Mouse (Mus musculus) embryonic facial prominence, embryonic 10.5 days (tissue): ENCODE results near the gene Elmo1. TPM values are rescaled to one million over a fixed set of nuclear protein-coding genes. Genes with fewer than 3 reads are reported as not detected.

ENCODE experiments used
- DNase-seq: peaks from one replicate; pipeline ENCODE4 v3.0.0-alpha.2; 2017; ENCODE audit warnings: low spot score
- H3K27ac ChIP-seq: fragments of 300-500 bp; sonication (generic); replicated peaks from 2 replicates; pipeline ENCODE4 v1.5.1; 2016; ENCODE audit warnings: mild to moderate bottlenecking
- H3K27me3 ChIP-seq: fragments of 300-500 bp; sonication (generic); replicated peaks from 2 replicates; pipeline ENCODE4 v1.6.1; 2016; ENCODE audit warnings: low read depth, mild to moderate bottlenecking; ENCODE audit not compliant: poor library complexity, severe bottlenecking
- H3K36me3 ChIP-seq: fragments of 300-500 bp; sonication (generic); replicated peaks from 2 replicates; pipeline ENCODE4 v1.6.1; 2016; ENCODE audit warnings: mild to moderate bottlenecking, moderate library complexity
- H3K4me1 ChIP-seq: fragments of 300-500 bp; sonication (generic); 2 replicates; pipeline ENCODE4 v1.6.1; 2016
- H3K4me3 ChIP-seq: fragments of 300-500 bp; sonication (generic); 2 replicates; pipeline ENCODE4 v1.5.1; 2016; ENCODE audit warnings: mild to moderate bottlenecking, moderate library complexity
- H3K9me3 ChIP-seq: fragments of 300-500 bp; sonication (generic); 2 replicates; pipeline ENCODE4 v1.6.1; 2016; ENCODE audit warnings: mild to moderate bottlenecking
- WGBS: fragments of 180-500 bp; shearing (Covaris S2); methylation state at CpG from one replicate; pipeline ENCODE4 v1.1.7; 2016; 5-methylcytosine and 5-hydroxymethylcytosine counted together
- polyA plus RNA-seq: library from polyadenylated mRNA; unstranded; fragments of >200 nt; fragmentation: Nextera tagmentation; extraction: Ambion mirVana; gene quantifications from 2 replicates; pipeline ENCODE4 v1.2.1, GENCODE M21; 2016

The Elmo1 gene
- polyA plus RNA-seq, 1 experiment from 2014 or later = 9.0 TPM

- no peak overlapping the region for H3K4me3 ChIP-seq
- no peak for DNase-seq
- no peaks in the 10 kb centered on the region for H3K4me1 ChIP-seq
- H3K27ac ChIP-seq = no peak overlapping the region
- H3K36me3 ChIP-seq = no peaks in the 10 kb centered on the region
- WGBS = 85% methylated on average over 4 of the region's 4 CpGs
- H3K27me3 ChIP-seq = no peaks in the 10 kb centered on the region
- H3K9me3 ChIP-seq = no peaks in the 10 kb centered on the region
Observed at GRCm38 (mm10) chr13:20433221-20433858, 342.9 kb downstream of the Elmo1 start.

GRCm38 (mm10) chr13:20434071-20434470 is 343.7 kb downstream of the Elmo1 start:
- Histone ChIP-seq H3K27ac (no peak overlapping the region), H3K4me3 (no peak overlapping the region), H3K9me3 (no peaks in the 10 kb centered on the region), H3K36me3 (no peaks in the 10 kb centered on the region), H3K4me1 (no peaks in the 10 kb centered on the region), H3K27me3 (no peaks in the 10 kb centered on the region)
- WGBS = 81% methylated on average over 4 of the region's 4 CpGs
- no peak for DNase-seq

DNA sequence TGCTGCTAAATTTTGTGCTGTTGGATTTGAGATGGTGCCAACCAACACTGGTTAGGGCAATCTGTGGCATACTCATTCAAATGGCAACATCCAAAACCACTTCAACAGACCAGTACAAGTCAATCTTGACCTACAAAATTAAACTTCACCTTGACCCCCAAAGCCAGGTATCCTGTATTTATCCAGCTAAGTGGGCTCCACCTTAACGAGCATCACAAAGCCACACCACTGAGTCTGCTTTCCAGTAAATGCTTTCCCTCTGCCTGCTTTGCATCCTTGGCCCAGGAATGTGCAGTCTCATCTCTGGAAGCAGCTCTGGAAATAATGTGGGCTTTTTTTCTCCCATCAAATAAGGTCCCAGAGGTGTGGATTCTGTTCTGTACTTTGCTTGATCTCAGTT is 349.1 kb downstream of the Elmo1 start:
- WGBS = 82% methylated on average over 1 of the region's 1 CpGs
- no peaks in the 10 kb centered on the region for H3K27me3 ChIP-seq
- H3K27ac ChIP-seq = no peak overlapping the region
- no peaks in the 10 kb centered on the region for H3K9me3 ChIP-seq
- no peak overlapping the region for H3K4me3 ChIP-seq
- no peaks in the 10 kb centered on the region for H3K4me1 ChIP-seq
- H3K36me3 ChIP-seq = no peaks in the 10 kb centered on the region
- DNase-seq = no peak

- DNase-seq = no peak
- Histone ChIP-seq H3K27ac (no peak overlapping the region), H3K4me1 (0 out of 2 replicates have a peak, but pooled peaks cover 5% of the 10 kb centered on the region), H3K4me3 (no peak overlapping the region), H3K36me3 (no peaks in the 10 kb centered on the region), H3K9me3 (no peaks in the 10 kb centered on the region), H3K27me3 (no peaks in the 10 kb centered on the region)
- 80% methylated on average over 7 of the region's 7 CpGs for WGBS
Observed at GRCm38 (mm10) chr13:20450831-20451353, 360.5 kb downstream of the Elmo1 start.

DNA sequence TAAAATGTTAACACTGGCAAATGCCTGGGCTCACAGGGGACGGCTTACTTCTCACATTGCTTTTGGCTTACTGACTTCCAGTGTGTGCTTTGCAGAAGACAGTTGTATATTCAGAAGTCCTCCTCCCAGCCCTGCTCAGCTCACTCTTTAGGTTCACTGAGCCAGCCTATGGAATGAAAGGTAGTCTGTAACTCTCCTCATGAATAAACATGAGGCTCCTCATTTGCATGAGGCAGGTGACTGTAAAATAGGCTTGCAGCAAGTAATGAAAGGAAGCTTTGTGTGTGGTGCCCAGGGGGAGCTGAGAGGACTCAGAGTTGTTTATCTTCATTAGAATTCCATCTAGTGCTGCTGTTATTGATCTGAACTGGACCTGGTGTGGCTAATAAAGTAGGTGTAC is 364.0 kb downstream of the Elmo1 start:
- no peaks in the 10 kb centered on the region for H3K9me3 ChIP-seq
- no peak overlapping the region for H3K27ac ChIP-seq
- no peak for DNase-seq
- no peaks in the 10 kb centered on the region for H3K36me3 ChIP-seq
- H3K4me1 ChIP-seq = no peaks in the 10 kb centered on the region
- H3K27me3 ChIP-seq = no peaks in the 10 kb centered on the region
- no peak overlapping the region for H3K4me3 ChIP-seq
- 61% methylated on average over 1 of the region's 1 CpGs for WGBS

DNA sequence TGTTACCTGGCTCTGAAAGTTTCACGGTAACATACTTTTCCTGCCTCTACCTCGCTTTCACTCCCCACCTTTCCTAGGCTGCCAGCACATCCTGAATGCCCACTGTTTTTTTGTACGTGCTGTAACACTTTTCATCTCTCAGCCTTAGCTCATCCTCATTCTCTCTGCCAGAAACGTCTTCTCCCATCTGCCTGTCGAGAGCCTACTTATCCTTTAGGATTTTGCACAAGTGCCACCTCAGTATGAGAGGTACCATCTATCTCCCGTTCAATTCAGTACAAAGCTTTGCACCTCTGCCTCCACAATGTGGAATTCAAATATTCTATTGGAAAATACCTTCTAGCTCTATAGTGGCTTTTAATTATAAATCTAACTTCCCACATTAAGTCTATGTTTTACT is 369.7 kb downstream of the Elmo1 start:
- DNase-seq = no peak
- 89% methylated on average over 6 of the region's 6 CpGs for WGBS
- H3K27ac ChIP-seq = no peak overlapping the region
- H3K27me3 ChIP-seq = no peaks in the 10 kb centered on the region
- H3K9me3 ChIP-seq = no peaks in the 10 kb centered on the region
- H3K36me3 ChIP-seq = no peaks in the 10 kb centered on the region
- H3K4me3 ChIP-seq = no peak overlapping the region
- H3K4me1 ChIP-seq = no peaks in the 10 kb centered on the region

- WGBS = 91% methylated on average over 3 of the region's 3 CpGs
- Histone ChIP-seq H3K27ac (no peak overlapping the region), H3K9me3 (no peaks in the 10 kb centered on the region), H3K27me3 (no peaks in the 10 kb centered on the region), H3K36me3 (no peaks in the 10 kb centered on the region), H3K4me1 (no peaks in the 10 kb centered on the region), H3K4me3 (no peak overlapping the region)
- no peak for DNase-seq
Observed at GRCm38 (mm10) chr13:20461616-20462015, 371.2 kb downstream of the Elmo1 start.

- no peaks in the 10 kb centered on the region for H3K9me3 ChIP-seq
- no peak overlapping the region for H3K4me3 ChIP-seq
- no peaks in the 10 kb centered on the region for H3K4me1 ChIP-seq
- H3K36me3 ChIP-seq = no peaks in the 10 kb centered on the region
- no peak overlapping the region for H3K27ac ChIP-seq
- no peaks in the 10 kb centered on the region for H3K27me3 ChIP-seq
- no peak for DNase-seq
Observed at GRCm38 (mm10) chr13:20464161-20464560, 373.8 kb downstream of the Elmo1 start.

GRCm38 (mm10) chr13:20467381-20467780 is 377.0 kb downstream of the Elmo1 start:
- H3K4me3 ChIP-seq = no peak overlapping the region
- WGBS = 94% methylated on average over 1 of the region's 1 CpGs
- H3K27me3 ChIP-seq = no peaks in the 10 kb centered on the region

GRCm38 (mm10) chr13:20471732-20472131 is 381.3 kb downstream of the Elmo1 start:
- Histone ChIP-seq H3K4me1 (peaks cover 16% of the 10 kb centered on the region), H3K9me3 (no peaks in the 10 kb centered on the region), H3K4me3 (0 out of 2 replicates have a peak overlapping the region, but pooled peaks have one; percentile 11), H3K27me3 (no peaks in the 10 kb centered on the region), H3K36me3 (no peaks in the 10 kb centered on the region), H3K27ac (no peak overlapping the region)
- DNase-seq = peak; percentile 68
- 16% methylated on average over 6 of the region's 6 CpGs for WGBS

More at GRCm38 (mm10) chr13:20467381-20467780, 377.0 kb downstream of the Elmo1 start:
- no peaks in the 10 kb centered on the region for H3K36me3 ChIP-seq
- DNase-seq = no peak
- H3K27ac ChIP-seq = no peak overlapping the region
- peaks cover 7% of the 10 kb centered on the region for H3K4me1 ChIP-seq
- no peaks in the 10 kb centered on the region for H3K9me3 ChIP-seq

- Histone ChIP-seq H3K27ac (no peak overlapping the region), H3K4me1 (peaks cover 16% of the 10 kb centered on the region), H3K9me3 (no peaks in the 10 kb centered on the region), H3K27me3 (no peaks in the 10 kb centered on the region), H3K4me3 (0 out of 2 replicates have a peak overlapping the region, but pooled peaks have one; percentile 11), H3K36me3 (no peaks in the 10 kb centered on the region)
- WGBS = 56% methylated on average over 10 of the region's 10 CpGs
- DNase-seq = no peak
Observed at GRCm38 (mm10) chr13:20472301-20472831, 382.0 kb downstream of the Elmo1 start.

DNA sequence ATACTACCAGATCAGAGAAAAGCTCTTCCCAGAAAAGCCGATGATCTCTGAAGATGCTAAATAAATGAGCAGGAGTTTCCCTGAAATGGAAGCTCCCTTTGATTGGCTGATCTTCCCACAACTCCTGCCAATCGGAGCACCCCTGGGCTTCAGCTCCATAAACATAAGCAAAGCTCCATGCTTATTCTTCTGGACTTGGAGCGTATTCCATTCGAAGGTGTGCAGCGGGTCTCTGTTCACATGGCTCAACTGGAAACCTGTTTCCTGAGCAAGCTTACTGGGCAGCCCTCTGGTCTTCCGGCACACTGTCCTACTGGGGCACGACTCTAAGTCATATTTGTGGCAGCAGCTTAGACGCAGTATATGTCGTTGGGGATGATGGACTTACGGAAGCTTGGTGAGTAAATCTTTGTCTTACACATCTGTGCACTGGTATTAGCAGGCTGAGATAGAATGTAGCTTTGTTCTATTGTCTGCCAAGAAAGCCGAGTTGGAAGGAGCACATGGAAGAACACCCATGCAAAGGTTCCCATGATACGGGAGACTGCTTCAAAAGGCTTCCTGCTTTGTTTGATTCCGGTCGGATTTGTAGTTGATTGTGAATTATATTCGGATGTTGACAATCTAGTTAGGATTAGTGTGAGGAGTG is 382.6 kb downstream of the Elmo1 start:
- Histone ChIP-seq H3K27ac (no peak overlapping the region), H3K27me3 (no peaks in the 10 kb centered on the region), H3K4me3 (no peak overlapping the region), H3K4me1 (peaks cover 16% of the 10 kb centered on the region), H3K36me3 (no peaks in the 10 kb centered on the region), H3K9me3 (no peaks in the 10 kb centered on the region)
- DNase-seq = no peak
- WGBS = 84% methylated on average over 15 of the region's 15 CpGs

- Histone ChIP-seq H3K36me3 (no peaks in the 10 kb centered on the region), H3K9me3 (no peaks in the 10 kb centered on the region), H3K27me3 (no peaks in the 10 kb centered on the region), H3K27ac (no peak overlapping the region), H3K4me3 (no peak overlapping the region), H3K4me1 (peaks cover 16% of the 10 kb centered on the region)
- DNase-seq = no peak
- 78% methylated on average over 7 of the region's 7 CpGs for WGBS
Observed at GRCm38 (mm10) chr13:20473641-20474078, 383.3 kb downstream of the Elmo1 start.
